Mouse (Mus musculus) liver, embryonic 14.5 days (tissue): ENCODE data around the gene Rabl6. TPM values are rescaled to one million over a fixed set of nuclear protein-coding genes. Genes with fewer than 3 reads are reported as not detected.

Source experiments
- ATAC-seq: fragments of 200-750 bp; cut with Nextera tagmentation; 2 replicates; pipeline ENCODE4 v1.8.0; 2017; ENCODE audit warnings: moderate number of reproducible peaks, mild to moderate bottlenecking, moderate library complexity; ENCODE audit not compliant: insufficient read depth
- DNase-seq, 3 experiments: peaks; one replicate each; pipeline ENCODE4 v3.0.0-alpha.2; 2012 to 2013; ENCODE audit warnings: low read depth in 3 of 3, low spot score in 3 of 3
- H3K27ac ChIP-seq: fragments of 300-500 bp; sonication (generic); 2 replicates; pipeline ENCODE4 v1.5.1; 2014; ENCODE audit warnings: moderate library complexity, mild to moderate bottlenecking, control low read depth, inconsistent platforms
- H3K27me3 ChIP-seq: fragments of 300-500 bp; sonication (generic); 2 replicates; pipeline ENCODE4 v1.6.1; 2014; ENCODE audit warnings: mild to moderate bottlenecking, low read length, moderate library complexity; ENCODE audit not compliant: control insufficient read depth, insufficient read depth
- H3K36me3 ChIP-seq: fragments of 300-500 bp; sonication (generic); replicated peaks from 2 replicates; pipeline ENCODE4 v1.6.1; 2014; ENCODE audit warnings: low read depth; ENCODE audit not compliant: control insufficient read depth, insufficient read depth
- H3K4me1 ChIP-seq, 2 experiments: fragments of 200-500 bp in 1 of 2; fragments of 300-500 bp in 1 of 2; sonication (generic) in 1 of 2; replicated peaks; 2 replicates each; pipeline ENCODE4 v1.6.1; 2012 to 2014; ENCODE audit warnings: antibody characterized with exemption in 1 of 2, inconsistent platforms in 1 of 2, low read length in 1 of 2; ENCODE audit not compliant: control insufficient read depth in 2 of 2, insufficient read depth in 2 of 2
- H3K4me2 ChIP-seq: fragments of 300-500 bp; sonication (generic); 2 replicates; pipeline ENCODE4 v1.6.1; 2014; ENCODE audit warnings: low read depth, mild to moderate bottlenecking, control low read depth, moderate library complexity
- H3K4me3 ChIP-seq, 2 experiments: fragments of 200-500 bp in 1 of 2; fragments of 300-500 bp in 1 of 2; sonication (generic) in 1 of 2; 2 replicates each; pipeline ENCODE4 v1.5.1; 2012 to 2014; ENCODE audit warnings: low read depth in 2 of 2, low read length in 2 of 2, mild to moderate bottlenecking in 2 of 2, control low read depth in 1 of 2, inconsistent platforms in 1 of 2, moderate library complexity in 1 of 2; ENCODE audit not compliant: insufficient read depth in 1 of 2
- H3K9ac ChIP-seq: fragments of 300-500 bp; sonication (generic); replicated peaks from 2 replicates; pipeline ENCODE4 v1.6.1; 2014; ENCODE audit warnings: mild to moderate bottlenecking, control low read depth, moderate library complexity
- H3K9me3 ChIP-seq: fragments of 300-500 bp; sonication (generic); 2 replicates; pipeline ENCODE4 v1.6.1; 2016; ENCODE audit warnings: low read length, mixed read lengths; ENCODE audit not compliant: control insufficient read depth
- CTCF ChIP-seq: IDR thresholded peaks from 2 replicates; pipeline ENCODE4 v1.5.1; 2016; ENCODE audit warnings: antibody characterized with exemption, low read depth, control low read depth
- EP300 ChIP-seq: IDR thresholded peaks from 2 replicates; pipeline ENCODE4 v1.6.1; 2016; ENCODE audit warnings: antibody characterized with exemption, low read depth
- WGBS: fragments of 180-500 bp; shearing (Covaris S2); extraction: QIAGEN DNeasy Blood & Tissue Kit; methylation state at CpG from one replicate; pipeline ENCODE4 v1.1.7; 2014; ENCODE audit not compliant: insufficient replicate concordance; 5-methylcytosine and 5-hydroxymethylcytosine counted together
- polyA plus RNA-seq, 2 experiments: library from polyadenylated mRNA; depleted of rRNA in 1 of 2; stranded (reverse) in 1 of 2; unstranded in 1 of 2; fragments of >200 nt; fragmentation: Nextera tagmentation in 1 of 2; extraction: Ambion mirVana in 1 of 2; gene quantifications; 2 replicates each; pipeline versions ENCODE4 v1.2.1 to v1.2.3; 2012 to 2014

Rabl6 gene
- polyA plus RNA-seq, 2 experiments = 18.6 to 21.5 TPM

DNA sequence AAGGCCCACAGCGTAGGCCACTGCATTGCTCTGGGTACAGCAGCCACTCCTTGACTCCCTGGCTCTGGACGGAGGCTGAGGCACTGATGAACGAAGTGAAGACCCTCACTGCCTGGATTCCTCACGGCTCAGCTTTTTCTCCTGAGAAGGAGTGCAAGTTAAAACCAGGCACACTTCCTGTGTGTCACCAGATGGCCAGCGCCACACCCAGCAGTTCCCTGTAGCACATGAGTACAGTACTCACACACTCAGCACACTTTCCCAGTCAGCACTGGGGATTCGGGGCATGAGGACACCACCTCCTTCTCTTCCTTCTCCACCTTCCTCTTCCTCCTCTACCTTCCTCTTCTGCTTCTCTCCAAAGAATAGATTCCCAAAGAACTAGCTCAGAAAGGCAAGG, 19.5 kb upstream of the Rabl6 start, which contains the start of gene Fcna:
Gene Fcna, minus strand, starts transcription at position 220 of the 400 bp plus-strand sequence.
- H3K9me3 ChIP-seq = no peaks in the 10 kb centered on the region
- ATAC-seq (no peak), DNase-seq (no peak)
- H3K9ac ChIP-seq = no peak within 1 kb of the TSS
- H3K4me1 ChIP-seq = no peaks in the 10 kb centered on the region
- H3K27me3 ChIP-seq = no peaks in the 10 kb centered on the region
- H3K27ac ChIP-seq = no peak within 1 kb of the TSS
- TF ChIP-seq EP300 (no peak), CTCF (no peak)
- no peaks in the 10 kb centered on the region for H3K36me3 ChIP-seq
- 49% methylated on average over 6 of the region's 6 CpGs for WGBS
- H3K4me3 ChIP-seq = no peak within 1 kb of the TSS
- H3K4me2 ChIP-seq = no peak within 1 kb of the TSS

DNA sequence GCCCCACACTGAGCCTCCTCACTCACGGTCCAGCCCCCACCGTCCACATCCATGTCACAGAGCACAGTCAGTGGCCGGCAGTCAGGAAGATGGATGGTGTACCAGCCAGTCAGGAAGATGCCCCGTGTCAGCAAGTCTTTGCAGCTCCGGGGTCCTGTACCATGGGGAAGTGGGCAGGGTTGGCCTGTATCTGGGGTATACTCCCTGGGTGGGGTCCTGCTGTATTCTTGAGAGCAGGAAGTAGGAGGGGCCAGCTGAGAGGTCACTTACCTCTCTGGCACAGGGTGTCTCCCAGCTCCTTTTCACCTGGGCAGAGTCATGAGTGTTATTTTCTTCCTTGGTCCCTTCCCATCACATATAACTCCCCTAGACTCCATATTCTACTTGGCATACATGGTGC, 17.7 kb upstream of the Rabl6 start:
- 32% methylated on average over 5 of the region's 5 CpGs for WGBS
- no peaks in the 10 kb centered on the region for H3K27me3 ChIP-seq
- peaks cover 0 to 5% of the 10 kb centered on the region in 2 experiments; a peak in 2 of 4 replicates for H3K4me1 ChIP-seq
- no peak for DNase-seq
- H3K36me3 ChIP-seq = no peaks in the 10 kb centered on the region
- no peak overlapping the region for H3K9ac ChIP-seq
- no peak overlapping the region for H3K4me3 ChIP-seq
- no peak overlapping the region for H3K4me2 ChIP-seq
- no peaks in the 10 kb centered on the region for H3K9me3 ChIP-seq
- ATAC-seq = no peak
- H3K27ac ChIP-seq = no peak overlapping the region
- no peak for TF ChIP-seq CTCF
- no peak for TF ChIP-seq EP300

DNA sequence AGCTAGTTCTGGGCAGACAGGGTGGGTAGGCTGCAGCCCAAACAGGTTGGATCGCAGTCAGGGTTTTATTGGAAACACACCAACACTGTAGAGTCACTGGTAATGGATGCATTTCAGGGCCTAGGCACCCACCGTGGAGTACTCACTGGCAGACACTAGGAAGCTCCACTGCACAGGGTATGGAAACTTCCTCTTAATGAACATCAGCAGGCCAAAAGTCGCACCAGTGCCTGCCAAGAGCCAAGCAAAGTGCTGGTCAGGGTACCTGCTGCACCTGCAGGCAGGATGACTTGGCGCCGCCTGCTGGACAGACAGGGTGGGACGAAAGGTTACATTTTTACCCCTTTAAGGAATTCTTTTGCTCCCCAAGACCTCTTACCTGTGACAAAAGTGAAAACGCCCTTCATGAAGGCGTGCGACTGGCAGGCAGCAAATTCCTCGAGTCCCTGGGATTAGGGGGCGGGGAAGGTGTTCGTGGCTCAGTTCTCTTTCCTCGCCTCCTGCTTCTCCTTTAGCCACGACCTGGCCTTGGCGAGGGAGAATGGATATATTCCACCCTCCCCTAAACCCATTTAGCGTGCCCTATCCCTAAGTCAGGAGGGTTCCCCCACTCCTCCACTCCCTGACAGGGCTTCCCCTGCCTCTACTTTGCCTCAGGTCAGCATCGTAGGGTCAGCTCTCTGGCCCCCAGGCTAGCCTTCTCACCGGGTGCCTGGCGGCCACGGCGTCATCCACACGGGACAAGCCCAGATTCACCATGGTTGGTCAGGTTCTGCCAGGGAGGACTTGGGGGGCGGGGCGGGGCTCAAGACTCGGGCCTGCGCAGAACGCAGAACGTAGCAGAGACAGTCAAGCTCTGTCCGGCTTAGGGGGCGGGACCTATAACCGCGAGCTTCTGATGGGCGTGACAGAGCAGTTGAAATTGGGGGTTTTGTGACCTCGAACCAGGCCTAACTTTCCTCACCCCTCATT, 13.2 kb upstream of the Rabl6 start, which contains the start of gene Tmem141:
Gene Tmem141, minus strand, starts transcription at position 777 of the 972 bp plus-strand sequence.
- peaks cover 0 to 6% of the 10 kb centered on the region in 2 experiments; a peak in 2 of 4 replicates for H3K4me1 ChIP-seq
- 8% methylated on average over 34 of the region's 34 CpGs for WGBS
- ATAC-seq (peak; percentile 78), DNase-seq (peak; percentile 56 to 60 (median 59))
- H3K4me2 ChIP-seq = peak within 1 kb of the TSS; percentile 69
- no peak within 1 kb of the TSS for H3K9ac ChIP-seq
- no peaks in the 10 kb centered on the region for H3K36me3 ChIP-seq
- TF ChIP-seq EP300 (no peak), CTCF (peak; percentile 88)
- H3K27me3 ChIP-seq = peaks cover 15% of the 10 kb centered on the region
- no peaks in the 10 kb centered on the region for H3K9me3 ChIP-seq
- H3K4me3 ChIP-seq = peak within 1 kb of the TSS; percentile 51 to 61
- H3K27ac ChIP-seq = no peak within 1 kb of the TSS

DNA sequence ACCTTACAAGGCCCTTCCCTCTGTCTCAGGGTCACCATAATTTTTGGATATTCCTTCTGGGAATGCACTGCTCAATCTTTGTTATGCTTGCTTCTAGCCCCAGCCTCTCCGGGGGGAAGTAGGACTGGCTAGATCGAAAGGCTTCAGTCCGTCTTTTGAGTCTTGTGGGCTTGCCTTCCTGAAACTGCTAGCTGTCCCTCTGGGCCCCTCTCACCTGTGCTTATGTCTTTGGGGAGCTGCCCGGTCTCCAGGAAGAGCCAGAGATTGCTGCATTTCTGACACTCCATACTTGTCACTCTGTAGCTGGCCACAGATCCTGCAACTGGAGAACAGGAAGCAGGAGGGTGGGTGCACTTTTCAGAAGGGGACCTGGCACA, 12.5 kb upstream of the Rabl6 start:
- 51% methylated on average over 4 of the region's 4 CpGs for WGBS

DNA sequence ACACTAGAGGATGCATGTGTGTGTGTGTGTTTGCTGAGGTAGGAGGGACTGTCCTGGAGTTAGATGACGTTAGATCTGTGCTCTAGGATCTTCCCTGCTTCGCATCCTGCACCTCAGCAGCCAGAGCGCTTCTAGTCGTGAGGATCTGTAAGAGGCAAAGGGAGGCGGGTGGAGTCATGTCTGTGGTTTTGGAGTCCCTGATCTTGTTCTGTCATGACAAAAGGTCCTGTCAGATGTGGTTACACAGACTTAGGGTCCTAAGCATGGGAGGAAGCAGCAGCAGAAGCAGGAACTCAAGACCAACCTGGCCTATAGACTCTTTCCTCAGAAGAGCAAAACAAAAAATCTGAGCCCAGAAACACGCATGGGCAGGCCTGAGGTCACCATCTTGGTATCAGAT, 12.1 kb upstream of the Rabl6 start:
- Histone ChIP-seq H3K27ac (no peak overlapping the region), H3K4me1 (peaks cover 0 to 6% of the 10 kb centered on the region in 2 experiments; a peak in 2 of 4 replicates), H3K4me2 (no peak overlapping the region), H3K9me3 (no peaks in the 10 kb centered on the region), H3K9ac (no peak overlapping the region), H3K27me3 (peaks cover 23% of the 10 kb centered on the region), H3K4me3 (no peak overlapping the region), H3K36me3 (no peaks in the 10 kb centered on the region)
- DNase-seq (no peak), ATAC-seq (no peak)
- TF ChIP-seq EP300 (no peak), CTCF (no peak)
- WGBS = 17% methylated on average over 6 of the region's 6 CpGs

More for the DNA sequence above, 12.5 kb upstream of the Rabl6 start:
- Histone ChIP-seq H3K4me3 (no peak overlapping the region), H3K27ac (no peak overlapping the region), H3K27me3 (peaks cover 21% of the 10 kb centered on the region), H3K4me2 (no peak overlapping the region), H3K36me3 (no peaks in the 10 kb centered on the region), H3K4me1 (peaks cover 0 to 6% of the 10 kb centered on the region in 2 experiments; a peak in 2 of 4 replicates), H3K9me3 (no peaks in the 10 kb centered on the region), H3K9ac (no peak overlapping the region)
- ATAC-seq = no peak
- TF ChIP-seq EP300 (no peak), CTCF (no peak)
- no peak for DNase-seq
